Mouse (Mus musculus): ENCODE data around the gene Nudt1. TPM values are rescaled to one million over a fixed set of nuclear protein-coding genes. Genes with fewer than 3 reads are reported as not detected.

Gene Nudt1
- 12.6 to 15.8 TPM (median 14.0 TPM) in 3 replicates for total RNA-seq (2017)

- ATAC-seq (replicated peaks; ENCODE audit: insufficient number of reproducible peaks, low FRiP score, low TSS enrichment, poor library complexity, severe bottlenecking) = peak; percentile 91
These were observed at the start of gene Nudt1, which contains the start of gene Mad1l1 for GRCm38 (mm10) chr5:140321042-140321755. Nudt1 (plus strand) TSS chr5:140321656. Mad1l1 (minus strand) TSS chr5:140321552.

- no peak for ATAC-seq (replicated peaks; ENCODE audit: insufficient number of reproducible peaks, low FRiP score, low TSS enrichment, poor library complexity, severe bottlenecking)
These were observed 44.7 kb upstream of the Nudt1 start for GRCm38 (mm10) chr5:140276779-140277178.

DNA sequence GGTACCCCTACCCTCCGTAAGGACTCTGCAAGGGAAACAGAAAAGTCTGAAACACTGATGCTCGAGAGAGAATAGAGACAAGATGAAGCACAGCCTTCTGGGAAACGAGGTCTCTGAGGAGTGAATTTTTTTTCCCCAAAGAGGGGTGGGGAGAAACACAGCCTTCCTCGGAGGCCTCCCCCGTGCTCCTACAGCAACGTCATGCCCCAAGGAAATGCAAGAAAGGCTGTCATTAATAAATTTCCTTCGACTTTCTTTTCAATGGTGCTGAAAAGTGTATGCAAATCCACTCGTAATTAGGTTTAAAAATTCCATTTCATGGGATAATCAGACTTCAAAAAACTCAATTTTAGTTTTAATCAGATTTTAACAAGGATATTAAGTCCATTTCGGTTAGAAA, 41.3 kb upstream of the Nudt1 start:
- ATAC-seq (replicated peaks; ENCODE audit: insufficient number of reproducible peaks, low FRiP score, low TSS enrichment, poor library complexity, severe bottlenecking) = no peak

DNA sequence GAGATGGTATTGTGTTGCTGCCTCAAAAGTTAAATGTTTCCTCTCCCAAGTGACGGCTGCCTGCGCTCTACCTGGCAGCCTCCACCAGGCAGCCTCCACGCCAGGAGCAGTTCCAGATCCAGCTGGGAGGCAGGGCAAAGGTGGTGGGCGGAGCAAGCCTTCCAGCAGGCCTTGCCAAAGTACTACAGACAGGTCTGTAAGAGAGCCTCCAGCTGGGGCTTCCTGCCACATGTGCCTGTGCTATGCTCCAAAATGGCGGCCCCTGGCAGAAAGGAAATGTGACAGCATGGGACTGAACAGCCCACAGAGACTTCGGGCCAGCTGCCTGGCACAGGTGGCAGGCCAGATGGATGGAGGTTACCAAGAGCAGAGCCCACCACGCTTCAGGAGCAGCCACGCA, 39.1 kb upstream of the Nudt1 start:
- ATAC-seq (replicated peaks; ENCODE audit: insufficient number of reproducible peaks, low FRiP score, low TSS enrichment, poor library complexity, severe bottlenecking) = no peak

DNA sequence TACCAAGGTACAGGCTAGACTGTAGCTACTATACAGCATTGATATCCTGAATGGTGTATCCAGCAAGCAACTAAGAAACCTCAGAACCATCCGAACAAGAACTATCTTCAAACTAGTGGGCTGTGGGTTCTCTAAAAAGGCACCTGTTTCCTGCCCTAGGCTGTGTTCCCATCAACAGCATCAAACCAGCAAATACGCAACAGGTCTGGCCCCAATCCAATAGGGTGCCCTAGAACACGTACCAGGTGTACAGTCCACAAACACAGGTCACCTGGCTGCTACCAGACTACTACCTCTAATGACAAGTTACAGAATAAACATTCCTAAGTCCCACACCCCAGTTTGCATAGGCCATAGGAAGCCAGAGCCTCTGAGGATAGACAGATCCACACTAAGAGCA, 38.6 kb upstream of the Nudt1 start:
- no peak for ATAC-seq (replicated peaks; ENCODE audit: insufficient number of reproducible peaks, low FRiP score, low TSS enrichment, poor library complexity, severe bottlenecking)

DNA sequence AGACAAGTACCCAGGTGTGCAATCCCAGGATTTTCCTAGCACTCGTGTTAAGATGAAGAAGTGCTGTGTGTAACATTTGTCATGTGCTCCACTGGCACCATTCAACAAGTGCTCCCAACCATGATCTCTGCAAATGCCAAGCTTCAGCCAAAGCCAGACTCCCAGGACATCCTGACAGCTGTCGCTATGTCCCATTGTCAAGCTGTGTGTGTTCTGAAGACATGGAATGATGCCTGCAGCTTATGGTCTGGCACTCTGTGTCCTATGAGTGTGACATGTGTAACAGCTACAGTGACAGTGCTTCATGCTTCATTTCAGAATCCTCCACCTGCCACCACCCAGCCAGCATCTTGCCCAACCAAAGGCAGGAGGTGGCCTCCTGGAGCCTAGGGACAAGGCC, 37.4 kb upstream of the Nudt1 start:
- no peak for ATAC-seq (replicated peaks; ENCODE audit: insufficient number of reproducible peaks, low FRiP score, low TSS enrichment, poor library complexity, severe bottlenecking)

DNA sequence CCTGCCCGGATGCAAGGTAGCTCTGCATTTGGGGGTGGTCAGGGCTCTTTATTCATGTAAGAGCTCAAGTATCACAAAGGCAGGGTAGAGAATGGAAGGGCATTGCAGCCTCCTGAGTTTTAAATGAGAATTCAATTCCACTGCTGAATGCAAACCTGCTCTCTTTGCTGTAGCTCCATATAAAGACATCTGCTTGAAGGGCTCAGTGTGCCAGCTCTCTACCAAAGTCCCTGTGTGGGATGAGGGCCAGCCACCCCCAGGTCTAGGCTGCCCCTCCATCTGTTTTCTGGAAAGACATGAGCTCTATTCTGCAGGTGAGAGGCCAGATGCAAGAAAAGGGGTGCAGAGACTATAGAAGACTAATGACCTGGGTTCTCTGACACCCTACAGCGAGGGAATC, 36.7 kb upstream of the Nudt1 start:
- no peak for ATAC-seq (replicated peaks; ENCODE audit: insufficient number of reproducible peaks, low FRiP score, low TSS enrichment, poor library complexity, severe bottlenecking)

DNA sequence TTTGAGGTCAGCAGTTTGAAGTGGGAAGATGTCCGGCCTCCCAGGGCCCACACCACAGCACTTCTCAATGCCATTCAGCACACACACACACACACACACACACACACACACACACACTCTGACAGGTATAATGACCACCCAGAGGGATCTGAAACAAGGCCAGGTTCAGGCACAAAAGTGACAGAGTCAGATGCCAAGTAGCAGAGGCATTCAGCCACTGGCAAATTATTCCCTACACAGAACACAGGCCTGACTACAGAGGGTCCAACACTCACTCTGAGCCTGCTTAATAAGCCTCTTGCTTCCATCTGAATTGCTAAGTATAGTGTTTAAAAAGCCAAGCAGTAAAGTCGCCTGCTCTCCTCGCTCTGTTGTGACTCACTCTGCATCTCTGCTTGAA, 33.2 kb upstream of the Nudt1 start:
- ATAC-seq (replicated peaks; ENCODE audit: insufficient number of reproducible peaks, low FRiP score, low TSS enrichment, poor library complexity, severe bottlenecking) = no peak

GRCm38 (mm10) chr5:140289161-140289560, 32.3 kb upstream of the Nudt1 start:
- ATAC-seq (replicated peaks; ENCODE audit: insufficient number of reproducible peaks, low FRiP score, low TSS enrichment, poor library complexity, severe bottlenecking) = no peak

DNA sequence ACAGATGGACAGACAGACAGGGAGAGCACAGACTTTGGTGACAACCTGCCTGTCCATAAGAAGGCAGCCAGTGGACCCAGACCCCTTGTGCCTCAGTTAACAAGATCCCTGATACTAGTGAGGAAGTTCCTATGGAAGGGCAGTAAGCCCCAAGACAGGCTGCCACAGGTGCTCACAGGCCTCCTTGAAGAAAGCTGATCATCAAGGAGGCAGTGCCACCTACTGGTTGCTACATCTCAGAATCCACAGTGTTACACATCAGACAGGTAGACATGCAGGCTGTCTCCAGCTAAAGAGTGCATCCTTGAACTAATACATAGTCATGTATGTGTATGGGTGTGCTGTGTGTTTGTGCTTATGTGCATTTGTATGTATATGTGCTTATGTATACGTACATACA, 29.3 kb upstream of the Nudt1 start:
- ATAC-seq (replicated peaks; ENCODE audit: insufficient number of reproducible peaks, low FRiP score, low TSS enrichment, poor library complexity, severe bottlenecking) = peak; percentile 44; the same call in 1 of the 2 replicates

GRCm38 (mm10) chr5:140298291-140298690, 23.2 kb upstream of the Nudt1 start:
- ATAC-seq (replicated peaks; ENCODE audit: insufficient number of reproducible peaks, low FRiP score, low TSS enrichment, poor library complexity, severe bottlenecking) = no peak

- no peak for ATAC-seq (replicated peaks; ENCODE audit: insufficient number of reproducible peaks, low FRiP score, low TSS enrichment, poor library complexity, severe bottlenecking)
These were observed 15.4 kb upstream of the Nudt1 start for GRCm38 (mm10) chr5:140306016-140306415.

DNA sequence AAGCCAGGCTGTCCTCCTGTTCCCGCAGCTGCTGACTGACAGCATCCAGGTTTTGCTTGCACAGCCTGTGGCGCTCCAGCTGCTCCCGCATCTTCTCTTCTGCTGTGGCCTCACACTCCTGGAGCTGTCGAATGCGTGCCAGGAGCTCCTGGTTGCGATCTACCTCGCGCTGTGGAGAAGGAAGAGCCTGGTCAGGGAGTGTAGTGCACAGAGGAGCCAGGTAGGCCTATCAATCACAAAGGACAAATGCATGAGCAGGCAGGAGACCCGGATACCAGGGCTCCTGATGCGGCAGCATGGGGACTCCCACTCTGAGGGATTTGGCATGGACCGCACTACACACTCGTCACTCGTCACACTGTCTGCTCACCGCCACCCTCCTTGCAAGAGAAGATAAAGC, 13.9 kb upstream of the Nudt1 start:
- no peak for ATAC-seq (replicated peaks; ENCODE audit: insufficient number of reproducible peaks, low FRiP score, low TSS enrichment, poor library complexity, severe bottlenecking)

DNA sequence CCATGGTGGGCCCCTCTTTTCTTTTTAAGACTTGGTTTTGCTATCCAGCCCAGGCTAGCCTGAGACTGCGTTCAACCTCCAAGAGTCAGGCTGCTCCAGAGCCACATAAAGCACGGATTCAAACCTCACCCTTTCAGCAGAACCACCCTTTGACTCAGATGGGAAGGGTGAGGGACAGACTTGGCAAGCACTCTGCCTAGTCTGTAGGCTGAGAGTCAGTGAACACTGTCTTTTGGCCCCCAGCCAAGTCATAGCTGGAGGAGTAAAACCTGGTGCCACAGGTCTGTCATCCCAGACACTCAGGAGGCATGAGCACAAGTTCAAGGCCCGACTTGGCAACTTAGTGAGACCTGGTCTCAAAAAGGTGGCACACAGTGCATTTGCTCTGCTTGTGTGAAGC, 4.7 kb upstream of the Nudt1 start:
- no peak for ATAC-seq (replicated peaks; ENCODE audit: insufficient number of reproducible peaks, low FRiP score, low TSS enrichment, poor library complexity, severe bottlenecking)

DNA sequence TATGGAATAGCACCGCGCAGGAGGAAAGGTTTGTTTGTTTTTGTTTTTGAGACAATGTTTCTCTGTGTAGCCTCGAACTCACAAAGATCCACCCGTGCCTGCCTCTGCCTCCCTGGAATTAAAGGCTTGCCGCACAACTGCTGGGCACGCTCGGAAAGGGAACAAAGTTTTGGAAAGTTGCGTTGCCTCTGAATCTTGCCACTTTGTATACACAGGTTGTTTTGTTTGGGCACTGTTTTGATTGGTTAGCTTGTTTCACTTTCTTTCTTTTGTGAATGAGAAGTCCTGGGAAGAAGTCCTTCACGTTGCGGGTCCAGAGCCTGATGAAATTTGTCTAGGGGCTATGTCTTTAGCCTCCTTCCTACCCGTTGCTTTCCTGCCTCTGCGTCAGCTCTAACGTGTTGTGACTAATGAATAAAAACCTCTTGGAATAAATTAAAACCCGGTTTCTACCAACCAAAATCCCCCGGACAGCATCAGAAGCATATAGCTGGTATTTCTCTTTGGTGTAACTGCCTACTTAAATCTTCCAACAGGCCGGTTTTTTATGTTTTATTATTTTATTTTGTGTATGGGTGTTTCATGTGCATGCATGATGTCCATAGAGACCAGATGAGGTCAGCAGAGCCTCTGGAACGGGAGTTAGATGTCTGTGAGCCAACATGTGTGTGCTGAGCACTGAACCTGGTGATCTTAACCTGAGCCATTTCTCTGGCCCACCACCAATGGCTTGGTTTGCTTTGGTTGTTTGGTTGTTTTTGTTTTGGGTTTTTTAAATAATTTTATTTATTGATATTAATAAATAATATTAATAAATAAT, 510 bp downstream of the Nudt1 start:
- 0 out of 2 replicates have a peak, but pooled peaks have one; percentile 14 for ATAC-seq (replicated peaks; ENCODE audit: insufficient number of reproducible peaks, low FRiP score, low TSS enrichment, poor library complexity, severe bottlenecking)

DNA sequence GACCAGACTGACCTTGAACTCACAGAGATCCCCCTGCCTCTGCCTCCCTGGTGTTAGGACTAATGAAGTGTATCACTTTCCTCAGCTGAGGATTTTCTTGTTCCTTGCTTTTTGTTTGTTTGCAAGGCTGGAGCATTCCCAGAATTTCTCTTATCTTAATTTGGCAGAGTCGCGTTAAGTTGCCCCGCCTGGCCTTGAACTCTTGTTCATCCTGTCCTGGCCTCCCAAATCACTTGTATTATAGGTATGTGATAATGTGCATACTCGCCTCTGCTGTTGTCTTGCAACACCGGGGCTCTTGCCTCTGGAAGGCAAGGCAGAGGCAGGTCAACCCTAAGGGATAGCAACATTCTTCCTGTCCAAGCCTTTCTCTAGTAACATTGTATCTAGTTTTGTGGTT, 2.6 kb downstream of the Nudt1 start:
- ATAC-seq (replicated peaks; ENCODE audit: insufficient number of reproducible peaks, low FRiP score, low TSS enrichment, poor library complexity, severe bottlenecking) = no peak

GRCm38 (mm10) chr5:140331615-140332512, 10.4 kb downstream of the Nudt1 start, which contains the start of gene Mrm2:
Mrm2 (minus strand) TSS chr5:140331898.
- ATAC-seq (replicated peaks; ENCODE audit: insufficient number of reproducible peaks, low FRiP score, low TSS enrichment, poor library complexity, severe bottlenecking) = peak; percentile 81

DNA sequence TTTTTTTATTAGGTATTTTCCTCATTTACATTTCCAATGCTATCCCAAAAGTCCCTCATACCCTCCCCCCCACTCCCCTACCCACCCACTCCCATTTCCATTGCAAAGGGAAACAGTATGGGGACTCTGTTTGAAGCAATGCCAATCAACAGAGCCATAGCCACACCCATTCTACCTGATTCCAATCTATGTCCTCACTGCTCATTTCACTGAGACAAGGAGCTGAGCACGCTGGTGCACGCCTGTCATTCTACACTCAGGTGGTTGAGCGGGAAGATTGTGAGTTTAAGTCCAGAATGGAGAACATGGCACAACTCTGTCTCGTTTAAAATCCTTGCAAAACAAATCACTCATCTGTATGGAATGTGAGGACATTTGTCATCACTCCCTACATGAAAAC, 11.1 kb downstream of the Nudt1 start:
- no peak for ATAC-seq (replicated peaks; ENCODE audit: insufficient number of reproducible peaks, low FRiP score, low TSS enrichment, poor library complexity, severe bottlenecking)

- ATAC-seq (replicated peaks; ENCODE audit: insufficient number of reproducible peaks, low FRiP score, low TSS enrichment, poor library complexity, severe bottlenecking) = no peak
These were observed 12.2 kb downstream of the Nudt1 start for GRCm38 (mm10) chr5:140333631-140334030.
